Mouse (Mus musculus) heart, postnatal 0 days (tissue): ENCODE results near the gene Pithd1. TPM values are rescaled to one million over a fixed set of nuclear protein-coding genes. Genes with fewer than 3 reads are reported as not detected.
"Not testable (repeated sequence)": the region's sequence is repeated elsewhere in the genome, so short reads cannot be mapped to it uniquely, and the experiment has no call there.

Source experiments
- ATAC-seq: fragments of 200-750 bp; cut with Nextera tagmentation; 2 replicates; pipeline ENCODE4 v1.8.0; 2017; ENCODE audit warnings: low read depth, moderate number of reproducible peaks, moderate library complexity; ENCODE audit not compliant: insufficient read depth
- DNase-seq: peaks from one replicate; pipeline ENCODE4 v3.0.0-alpha.2; 2016; ENCODE audit warnings: low spot score
- H3K27ac ChIP-seq: fragments of 300-500 bp; sonication (generic); 2 replicates; pipeline ENCODE4 v1.5.1; 2014; ENCODE audit warnings: low read depth, mild to moderate bottlenecking
- H3K27me3 ChIP-seq: fragments of 300-500 bp; sonication (generic); 2 replicates; pipeline ENCODE4 v1.6.1; 2014; ENCODE audit warnings: low read length, mixed read lengths; ENCODE audit not compliant: control insufficient read depth, insufficient read depth
- H3K36me3 ChIP-seq: fragments of 300-500 bp; sonication (generic); replicated peaks from 2 replicates; pipeline ENCODE4 v1.6.1; 2014; ENCODE audit warnings: low read length, mixed read lengths; ENCODE audit not compliant: control insufficient read depth, insufficient read depth
- H3K4me1 ChIP-seq: fragments of 300-500 bp; sonication (generic); 2 replicates; pipeline ENCODE4 v1.6.1; 2014; ENCODE audit warnings: antibody characterized with exemption; ENCODE audit not compliant: control insufficient read depth, insufficient read depth
- H3K4me2 ChIP-seq: fragments of 300-500 bp; sonication (generic); 2 replicates; pipeline ENCODE4 v1.6.1; 2014; ENCODE audit warnings: low read depth, mild to moderate bottlenecking, low read length, moderate library complexity
- H3K4me3 ChIP-seq: fragments of 300-500 bp; sonication (generic); 2 replicates; pipeline ENCODE4 v1.5.1; 2014; ENCODE audit warnings: low read depth, low read length
- H3K9ac ChIP-seq: fragments of 300-500 bp; sonication (generic); replicated peaks from 2 replicates; pipeline ENCODE4 v1.6.1; 2014; ENCODE audit warnings: low read depth, low read length, mixed read lengths
- H3K9me3 ChIP-seq: fragments of 300-500 bp; sonication (generic); replicated peaks from 2 replicates; pipeline ENCODE4 v1.6.1; 2016; ENCODE audit warnings: low read length; ENCODE audit not compliant: control insufficient read depth
- CTCF ChIP-seq: IDR thresholded peaks from 2 replicates; pipeline ENCODE4 v1.5.1; 2016; ENCODE audit warnings: antibody characterized with exemption, control low read depth, low read depth
- EP300 ChIP-seq: IDR thresholded peaks from 2 replicates; pipeline ENCODE4 v1.6.1; 2016; ENCODE audit warnings: antibody characterized with exemption, low read depth
- WGBS: fragments of 180-500 bp; shearing (Covaris S2); extraction: QIAGEN DNeasy Blood & Tissue Kit; methylation state at CpG from one replicate; pipeline ENCODE4 v1.1.7; 2014; 5-methylcytosine and 5-hydroxymethylcytosine counted together
- polyA plus RNA-seq: library from polyadenylated mRNA; unstranded; fragments of >200 nt; fragmentation: Nextera tagmentation; extraction: Ambion mirVana; gene quantifications from 2 replicates; pipeline ENCODE4 v1.2.1, GENCODE M21; 2015
- total RNA-seq: library from RNA; depleted of rRNA; stranded (reverse); fragments of >200 nt; gene quantifications from 2 replicates; pipeline ENCODE4 v1.2.3, GENCODE M21; 2014; ENCODE audit warnings: low replicate concordance

The Pithd1 gene
- total and polyA plus RNA-seq, 2 experiments from 2014 or later: 24.4 to 29.5 TPM

- H3K36me3 ChIP-seq: peaks cover 21% of the 10 kb centered on the region; the same call in 1 of the 2 replicates
- peak overlapping the region; percentile 92 for H3K9ac ChIP-seq
- peak overlapping the region; percentile 98 for H3K4me2 ChIP-seq
- peak overlapping the region; percentile 91 for H3K4me3 ChIP-seq
- 10% methylated on average over 23 of the region's 23 CpGs for WGBS
- DNase-seq (no peak), ATAC-seq (peak; percentile 20; the same call in 1 of the 2 replicates)
- H3K9me3 ChIP-seq: no peaks in the 10 kb centered on the region
- H3K4me1 ChIP-seq: 0 out of 2 replicates have a peak, but pooled peaks cover 9% of the 10 kb centered on the region
- no peaks in the 10 kb centered on the region for H3K27me3 ChIP-seq
- peak overlapping the region; percentile 70 for H3K27ac ChIP-seq
- TF ChIP-seq CTCF (no peak), EP300 (no peak)
Measured at GRCm38 (mm10) chr4:135986301-135986942, 642 bp downstream of the Pithd1 start.

- 86% methylated on average over 7 of the region's 7 CpGs for WGBS
- DNase-seq: no peak
- TF ChIP-seq EP300 (no peak), CTCF (no peak)
- Histone ChIP-seq H3K9ac (peak overlapping the region; percentile 92; the same call in 1 of the 2 replicates), H3K9me3 (no peaks in the 10 kb centered on the region), H3K4me1 (0 out of 2 replicates have a peak, but pooled peaks cover 9% of the 10 kb centered on the region), H3K27me3 (no peaks in the 10 kb centered on the region), H3K4me3 (0 out of 2 replicates have a peak overlapping the region, but pooled peaks have one; percentile 91), H3K4me2 (peak overlapping the region; percentile 98), H3K36me3 (peaks cover 21% of the 10 kb centered on the region; the same call in 1 of the 2 replicates), H3K27ac (no peak overlapping the region)
- ATAC-seq: no peak
Measured at GRCm38 (mm10) chr4:135985769-135986168, 1.3 kb downstream of the Pithd1 start.

GRCm38 (mm10) chr4:135985193-135985592 is 1.9 kb downstream of the Pithd1 start:
- TF ChIP-seq CTCF: no peak
- TF ChIP-seq EP300: no peak
- WGBS: 74% methylated on average over 5 of the region's 5 CpGs
- H3K4me3 ChIP-seq: no peak overlapping the region
- DNase-seq: no peak
- H3K36me3 ChIP-seq: peaks cover 21% of the 10 kb centered on the region; the same call in 1 of the 2 replicates
- H3K9ac ChIP-seq: no peak overlapping the region
- no peak overlapping the region for H3K4me2 ChIP-seq
- no peaks in the 10 kb centered on the region for H3K27me3 ChIP-seq
- ATAC-seq: no peak
- H3K9me3 ChIP-seq: no peaks in the 10 kb centered on the region
- H3K4me1 ChIP-seq: 0 out of 2 replicates have a peak, but pooled peaks cover 9% of the 10 kb centered on the region
- H3K27ac ChIP-seq: no peak overlapping the region

GRCm38 (mm10) chr4:135984556-135984955 is 2.5 kb downstream of the Pithd1 start:
- Histone ChIP-seq H3K27me3 (no peaks in the 10 kb centered on the region), H3K36me3 (peaks cover 21% of the 10 kb centered on the region; the same call in 1 of the 2 replicates), H3K4me2 (no peak overlapping the region), H3K27ac (no peak overlapping the region), H3K4me3 (no peak overlapping the region), H3K9me3 (no peaks in the 10 kb centered on the region), H3K9ac (no peak overlapping the region), H3K4me1 (0 out of 2 replicates have a peak, but pooled peaks cover 9% of the 10 kb centered on the region)
- TF ChIP-seq EP300: no peak
- TF ChIP-seq CTCF: no peak
- ATAC-seq (no peak), DNase-seq (no peak)
- WGBS: 74% methylated on average over 5 of the region's 5 CpGs

- Histone ChIP-seq H3K9ac (no peak overlapping the region), H3K4me2 (no peak overlapping the region), H3K36me3 (peaks cover 28% of the 10 kb centered on the region), H3K9me3 (no peaks in the 10 kb centered on the region), H3K27me3 (no peaks in the 10 kb centered on the region), H3K4me1 (0 out of 2 replicates have a peak, but pooled peaks cover 9% of the 10 kb centered on the region), H3K4me3 (no peak overlapping the region), H3K27ac (no peak overlapping the region)
- DNase-seq (no peak), ATAC-seq (no peak)
- 69% methylated on average over 7 of the region's 7 CpGs for WGBS
- no peak for TF ChIP-seq EP300
- TF ChIP-seq CTCF: no peak
Measured at GRCm38 (mm10) chr4:135981524-135982063, 5.5 kb downstream of the Pithd1 start.

- H3K4me3 ChIP-seq, ATAC-seq, H3K27me3 ChIP-seq, H3K9me3 ChIP-seq, H3K27ac ChIP-seq, H3K9ac ChIP-seq, H3K4me2 ChIP-seq, H3K4me1 ChIP-seq, DNase-seq: not testable (repeated sequence)
- 94% methylated on average over 5 of the region's 5 CpGs for WGBS
- H3K36me3 ChIP-seq: peaks cover 39% of the 10 kb centered on the region
Measured at GRCm38 (mm10) chr4:135980223-135980622, 6.8 kb downstream of the Pithd1 start.
